Mouse (Mus musculus) adrenal gland, postnatal 4 days (tissue): ENCODE results near the gene Cnga3. TPM values are rescaled to one million over a fixed set of nuclear protein-coding genes. Genes with fewer than 3 reads are reported as not detected.
A peak's percentile ranks its signal among the peaks of the same experiment; 100 is the strongest.

Experiments used
- DNase-seq, 2 experiments: peaks; one replicate each; pipeline ENCODE4 v3.0.0; 2021 to 2022; ENCODE audit warnings: low spot score in 2 of 2, mixed read lengths in 2 of 2
- long read RNA-seq, 2 experiments: library from polyadenylated mRNA; stranded (forward); transcript quantifications; one replicate each; pipeline ENCODE4 v2.0.0; 2021
- total RNA-seq, 2 experiments: library from RNA; stranded (reverse); gene quantifications; 2 replicates each; pipeline ENCODE4 v1.2.3; 2021

The Cnga3 gene
- total RNA-seq = 1 to 10 TPM; 3.2 to 4.3 TPM
- long read RNA-seq, experiment 1, partial matches to known transcripts = 0 of 3 reads
- long read RNA-seq, experiment 1, other reads (novel, unspliced or antisense) = 3 of 3 reads
- long read RNA-seq, experiment 2, partial matches to known transcripts = 0 of 2 reads
- long read RNA-seq, experiment 2, other reads (novel, unspliced or antisense) = 2 of 2 reads

DNA sequence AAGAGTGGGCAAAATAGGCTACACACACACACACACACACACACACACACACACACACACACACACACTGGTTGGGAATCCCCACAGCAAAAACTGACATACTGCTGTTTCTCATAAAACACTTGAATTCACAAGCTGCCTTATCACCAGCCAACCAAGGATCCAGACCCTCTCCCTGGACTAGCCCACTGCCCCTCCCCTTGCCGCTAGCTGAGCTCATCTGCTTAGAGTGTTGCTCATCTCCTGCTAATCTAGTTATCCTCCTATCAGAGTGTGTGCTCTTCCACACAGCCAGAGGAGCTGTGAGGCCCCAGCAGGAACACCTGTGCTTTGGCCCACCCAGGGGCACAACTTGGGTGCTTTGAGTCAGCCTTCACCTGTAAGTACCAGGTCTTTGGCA, at the start of gene Cnga3:
Gene Cnga3 (plus strand): TSS at position 291 of the 400 bp plus-strand sequence.
- DNase-seq = no peak

DNA sequence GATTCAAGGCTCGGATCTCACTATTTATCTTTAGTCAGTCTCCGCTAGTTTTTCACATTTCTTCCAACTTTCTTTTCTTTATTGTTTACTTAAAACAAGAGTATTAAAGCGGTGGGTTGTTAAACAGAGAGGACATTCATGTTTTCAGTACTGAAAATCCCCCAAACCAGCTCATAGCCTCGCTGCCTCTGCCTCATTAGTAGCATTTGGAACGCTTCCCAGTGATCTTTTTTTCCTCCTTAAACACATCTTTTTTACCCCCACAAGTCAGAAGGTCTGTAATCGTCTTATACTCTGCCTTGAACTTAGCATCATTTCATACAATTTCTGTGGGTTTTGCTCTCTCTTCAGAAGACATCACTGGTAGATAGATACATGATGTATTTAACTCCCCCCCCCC, 48.2 kb upstream of the Cnga3 start:
- DNase-seq = no peak

DNA sequence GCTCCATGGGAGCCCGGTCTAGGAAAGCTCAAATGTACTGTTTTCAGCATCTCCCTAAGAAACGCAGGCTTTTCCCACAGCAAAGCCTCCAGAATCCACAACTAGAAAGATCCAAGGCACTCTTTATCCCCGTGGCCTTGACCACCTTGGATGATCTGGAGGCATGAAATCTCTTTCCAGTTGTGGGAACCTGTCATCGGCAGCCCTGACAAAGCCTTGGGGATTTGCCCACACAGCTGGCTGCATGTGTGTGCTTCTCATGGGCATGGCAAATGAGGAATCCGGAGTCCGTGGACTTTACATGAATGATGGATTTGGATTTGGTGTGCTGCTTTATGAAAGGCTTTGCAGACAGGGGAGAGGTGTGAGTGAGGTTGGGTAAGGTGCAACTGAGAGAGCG, 46.3 kb upstream of the Cnga3 start:
- no peak for DNase-seq

DNA sequence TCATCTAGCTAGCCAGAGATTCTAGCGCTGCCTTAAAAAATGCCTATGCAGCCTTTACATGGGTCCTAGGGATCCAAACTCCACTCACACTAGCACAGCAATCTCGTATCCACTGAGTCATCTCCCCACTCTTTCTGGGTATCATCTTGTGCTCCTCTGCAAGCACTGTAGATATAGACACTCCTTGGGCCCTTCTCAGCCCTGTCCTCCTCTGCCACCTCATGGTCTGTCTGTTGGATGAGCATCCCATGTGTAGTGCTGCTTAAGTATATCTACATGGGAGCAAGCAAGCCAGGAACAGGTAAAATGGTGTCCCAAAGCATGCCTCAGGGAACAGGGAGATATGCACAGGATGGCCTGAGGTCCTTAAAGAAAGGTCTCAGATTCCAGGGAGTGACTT, 36.4 kb upstream of the Cnga3 start:
- DNase-seq = no peak

DNA sequence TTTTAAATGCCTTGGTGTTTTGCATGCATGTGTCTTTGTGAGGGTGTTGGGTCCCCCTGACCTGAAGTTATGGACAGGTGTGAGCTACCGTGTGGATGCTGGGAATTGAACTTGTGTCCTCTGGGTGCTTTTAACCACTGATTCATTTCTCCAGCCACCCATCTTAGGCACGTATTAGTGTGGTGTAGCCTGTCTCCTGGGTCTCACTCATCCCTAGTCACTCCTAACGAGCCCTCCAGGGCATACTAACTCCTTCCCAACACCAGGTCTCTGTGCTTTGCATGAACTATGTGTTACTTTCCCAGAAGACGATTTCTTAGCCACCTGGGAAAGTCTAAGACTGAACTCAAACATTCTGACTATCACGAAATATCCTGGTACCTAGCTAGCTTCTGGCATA, 34.4 kb upstream of the Cnga3 start:
- DNase-seq = no peak

DNA sequence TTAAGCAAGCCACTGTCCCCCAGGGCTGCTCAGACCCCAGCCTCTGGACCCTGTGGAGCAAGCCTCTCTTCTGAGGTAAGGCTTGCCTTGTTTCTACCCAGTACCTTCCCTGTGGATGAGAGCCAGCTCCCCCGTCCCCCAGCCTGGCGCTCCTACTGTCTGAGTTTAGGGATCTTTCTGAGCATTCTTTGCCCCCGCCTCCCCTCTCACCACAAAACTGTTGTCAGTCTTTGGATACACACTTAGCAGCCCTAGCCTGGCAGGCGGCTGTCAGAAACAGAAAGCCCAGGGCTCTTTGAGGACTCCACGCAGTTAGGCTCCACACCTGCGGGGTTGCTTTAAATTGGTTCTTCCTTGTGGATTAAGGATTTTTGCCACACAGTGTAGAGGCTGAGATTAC, 27.2 kb upstream of the Cnga3 start:
- DNase-seq = no peak

DNA sequence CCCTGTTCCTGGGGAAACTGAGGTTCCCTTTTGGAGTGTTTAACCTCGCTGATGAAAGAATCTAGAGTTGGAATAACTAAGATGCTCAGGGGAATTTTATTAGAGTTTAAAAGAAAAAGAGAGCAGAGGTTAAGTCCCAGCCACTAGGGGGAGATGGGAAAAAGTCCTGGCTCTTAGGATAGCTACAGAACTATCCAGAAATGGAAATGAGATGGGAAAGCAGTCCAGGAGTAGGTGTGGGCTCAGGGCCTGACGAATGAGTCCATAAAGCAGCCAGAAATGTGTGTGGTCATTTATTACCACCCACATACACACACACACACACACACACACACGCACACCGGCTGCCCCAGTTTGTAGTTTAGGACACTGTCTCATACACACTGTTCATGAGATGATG, 19.6 kb upstream of the Cnga3 start:
- DNase-seq = no peak

- DNase-seq = no peak
Observed at GRCm38 (mm10) chr1:37201406-37201805, 12.8 kb upstream of the Cnga3 start.

DNA sequence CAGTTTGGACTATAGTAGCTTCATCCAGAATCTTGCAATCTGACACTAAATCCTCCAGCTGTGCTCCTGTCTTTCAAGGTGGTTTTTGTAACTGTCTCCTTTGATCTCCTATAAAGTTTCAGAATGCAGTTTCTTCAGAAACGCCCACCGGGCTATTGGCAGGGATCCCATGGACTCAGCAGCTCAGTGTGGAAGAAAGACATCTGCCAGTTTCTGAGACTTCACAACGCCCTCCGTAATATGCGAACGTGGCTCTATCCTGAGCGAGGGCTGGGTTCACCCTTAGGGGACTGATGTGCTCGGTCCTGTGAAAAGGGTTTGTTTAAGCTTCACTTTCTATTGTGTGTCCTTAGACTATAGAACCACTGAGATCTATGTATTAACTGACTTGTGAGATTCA, 6.5 kb upstream of the Cnga3 start:
- no peak for DNase-seq

DNA sequence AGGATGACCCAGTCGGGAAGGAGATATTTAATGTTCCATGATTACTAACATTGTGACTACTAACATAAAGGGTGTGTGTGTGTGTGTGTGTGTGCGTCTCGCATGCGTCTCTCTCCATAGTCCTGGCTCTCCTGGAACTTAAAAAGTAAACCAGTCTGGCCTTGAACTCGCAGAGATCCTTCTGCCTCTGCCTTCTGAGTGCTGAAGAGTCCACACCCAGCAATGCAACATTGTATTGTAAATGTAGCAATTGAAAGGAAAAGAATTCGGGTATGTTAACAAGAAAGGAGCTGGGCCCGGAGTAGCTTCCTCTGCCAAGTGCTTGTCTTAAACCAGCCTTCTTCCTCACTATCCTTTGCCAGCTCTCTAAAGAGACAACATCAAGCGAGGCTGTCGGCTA, 1.9 kb upstream of the Cnga3 start:
- DNase-seq = no peak

GRCm38 (mm10) chr1:37218386-37218785, 4.2 kb downstream of the Cnga3 start:
- DNase-seq = peak; percentile 15 to 18

GRCm38 (mm10) chr1:37219593-37219992, 5.4 kb downstream of the Cnga3 start:
- no peak for DNase-seq

- no peak for DNase-seq
Observed at GRCm38 (mm10) chr1:37220134-37220907, 6.1 kb downstream of the Cnga3 start.

DNA sequence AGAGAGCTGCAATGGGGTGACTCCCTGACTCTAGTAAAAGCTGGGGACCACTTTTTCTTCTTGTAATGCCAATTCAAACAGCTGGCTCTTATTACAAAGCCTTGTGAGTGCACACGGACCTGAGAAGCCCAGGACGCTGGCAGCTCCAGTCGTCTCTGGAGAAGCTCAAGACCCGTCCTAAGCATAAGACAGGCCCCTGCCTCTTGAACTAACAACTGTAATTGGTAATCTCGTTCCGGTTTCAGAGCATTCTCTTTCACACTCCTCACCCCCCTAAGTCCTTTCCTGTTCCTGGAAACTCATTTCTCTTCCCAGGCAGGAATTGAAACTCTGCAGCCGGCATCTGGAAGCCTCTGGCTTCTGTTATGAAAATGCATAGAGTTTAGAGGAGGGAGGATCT, 7.8 kb downstream of the Cnga3 start:
- DNase-seq = no peak

GRCm38 (mm10) chr1:37230404-37230803, 16.2 kb downstream of the Cnga3 start:
- DNase-seq = no peak

DNA sequence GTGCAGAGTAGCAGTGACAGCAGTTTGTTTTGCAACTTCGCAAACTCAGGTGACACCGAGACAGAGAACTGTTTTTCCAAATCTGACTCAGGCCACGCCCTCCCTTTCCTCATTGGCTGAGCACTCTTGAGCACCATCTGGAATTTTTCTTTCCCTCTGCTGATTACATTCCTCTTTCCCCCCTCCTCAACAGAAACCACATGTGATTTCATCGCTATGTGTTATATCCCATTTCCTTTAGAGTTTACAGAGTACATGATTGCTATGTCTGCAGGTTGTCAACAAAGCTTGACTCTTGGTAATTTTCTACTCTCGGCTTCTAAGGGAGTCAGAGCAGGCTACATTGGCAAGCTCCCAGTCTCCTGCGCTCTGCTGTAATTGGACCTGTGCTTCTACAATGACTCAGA, 17.1 kb downstream of the Cnga3 start:
- no peak for DNase-seq

DNA sequence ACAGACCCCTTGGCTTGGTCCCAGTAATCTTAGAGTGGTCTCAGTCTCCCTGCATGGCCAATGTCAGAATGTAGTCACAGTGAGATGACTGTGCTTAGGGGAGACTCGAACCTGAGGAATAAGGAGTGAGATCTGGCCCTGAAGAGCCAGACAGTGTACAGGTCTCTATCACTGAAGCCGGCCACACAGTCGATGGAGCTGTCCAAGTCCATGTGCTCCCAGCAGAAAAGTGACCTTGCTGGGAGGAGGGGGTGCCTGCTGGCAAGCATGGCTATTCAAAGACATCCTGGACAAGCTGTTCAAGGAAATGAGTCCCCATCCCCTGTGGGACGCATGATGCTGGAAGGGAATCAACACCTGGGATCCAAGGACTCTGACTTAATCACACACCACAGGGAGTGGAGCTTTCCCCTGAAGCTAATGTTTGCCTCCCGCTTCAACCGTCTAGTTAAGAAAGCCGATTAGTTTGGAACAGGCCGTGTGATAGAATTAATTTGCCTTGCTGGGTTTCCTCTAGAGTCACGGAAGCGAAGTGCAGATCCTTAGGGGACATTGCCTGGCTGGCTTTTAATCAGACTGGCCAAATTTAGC, 24.9 kb downstream of the Cnga3 start:
- DNase-seq = no peak

- no peak for DNase-seq
Observed at GRCm38 (mm10) chr1:37242253-37242652, 28.0 kb downstream of the Cnga3 start.

DNA sequence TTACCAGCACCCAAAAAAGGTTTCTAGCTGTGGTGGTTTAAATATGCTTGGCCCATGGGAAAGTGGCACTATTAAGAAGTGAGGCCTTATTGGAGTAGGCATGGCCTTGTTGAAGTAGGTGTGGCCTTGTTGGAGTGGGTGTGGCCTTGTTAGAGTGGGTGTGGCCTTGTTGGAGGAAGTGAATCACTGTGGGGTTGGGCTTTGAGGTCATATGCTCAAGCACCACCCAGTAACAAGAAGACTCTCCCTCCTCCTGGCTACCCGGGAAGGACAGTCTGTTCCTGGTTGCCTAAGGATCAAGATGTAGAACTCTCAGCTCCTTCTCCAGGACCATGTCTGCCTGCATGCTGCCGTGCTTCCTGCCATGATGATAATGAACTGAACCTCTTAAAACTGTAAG, 32.2 kb downstream of the Cnga3 start:
- DNase-seq = no peak

DNA sequence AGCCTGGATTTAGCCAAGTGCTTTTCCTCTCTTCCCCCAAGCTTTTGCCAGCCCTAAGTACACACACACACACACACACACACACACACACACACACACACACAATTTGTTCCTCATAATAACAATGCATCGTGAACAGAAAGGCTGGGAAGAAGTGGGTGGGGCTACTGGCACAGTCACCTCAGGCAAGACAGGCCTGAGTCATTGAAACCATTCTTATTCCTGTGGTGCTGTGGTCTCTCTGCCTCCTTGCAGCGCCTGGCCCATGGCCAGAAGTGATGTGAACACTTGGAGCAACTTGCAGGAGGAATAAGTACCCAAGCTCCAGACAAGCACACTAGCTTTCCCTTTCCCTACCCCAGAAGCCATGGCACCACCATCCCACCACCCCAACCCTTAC, 34.2 kb downstream of the Cnga3 start:
- no peak for DNase-seq

- peak; percentile 55 to 75 for DNase-seq
Observed at GRCm38 (mm10) chr1:37250643-37251310, 36.5 kb downstream of the Cnga3 start.

GRCm38 (mm10) chr1:37258443-37258842, 44.2 kb downstream of the Cnga3 start:
- DNase-seq = no peak
